In genomic region chr13:77470093-77470621, GRCm38 (mm10) we compare ENCODE assay signal across 25 mouse cellular contexts.
"Had no signal": no experiment of that assay in that cellular context is flagged by ENCODE, and none has a peak within 500 bp of the region (broad histone marks: within the 10 kb centered on the region; RNA-seq: fewer than 3 reads in every experiment).

No protein-coding gene starts in this region.

- H3K27ac ChIP-seq: left cerebral cortex, adult 2 months; limb, embryonic 12.5 days; limb, embryonic 15.5 days; liver, embryonic 14.5 days; midbrain, embryonic 10.5 days; midbrain, embryonic 13.5 days; neural tube, embryonic 12.5 days; neural tube, embryonic 15.5 days; stomach, embryonic 15.5 days had no signal

- H3K9me3 ChIP-seq: limb, embryonic 12.5 days; limb, embryonic 15.5 days; megakaryocyte, embryonic 14.5 days; midbrain, embryonic 10.5 days; midbrain, embryonic 13.5 days; neural tube, embryonic 12.5 days; neural tube, embryonic 15.5 days; stomach, embryonic 15.5 days had no signal

- H3K9ac ChIP-seq: limb, embryonic 12.5 days; limb, embryonic 15.5 days; liver, embryonic 14.5 days; liver, postnatal 0 days; lung, embryonic 14.5 days; midbrain, embryonic 13.5 days; neural tube, embryonic 12.5 days; neural tube, embryonic 15.5 days; stomach, embryonic 15.5 days had no signal

- H3K27me3 ChIP-seq: limb, embryonic 12.5 days; limb, embryonic 15.5 days; megakaryocyte, embryonic 14.5 days; midbrain, embryonic 13.5 days; neural tube, embryonic 12.5 days; neural tube, embryonic 15.5 days; stomach, embryonic 15.5 days had no signal

- DNase-seq: kidney, adult 18-20 months; kidney, adult 9 months; kidney, postnatal 14 days; kidney, postnatal 4 days; layer of hippocampus, postnatal 36 days; liver, postnatal 0 days; lung, embryonic 14.5 days; lung, postnatal 36 days; right cerebral cortex, adult 18-20 months; right cerebral cortex, postnatal 25 days; spleen, adult 18-20 months; thymus, adult 18-20 months; thymus, postnatal 36 days had no signal

- H3K36me3 ChIP-seq: limb, embryonic 12.5 days; limb, embryonic 15.5 days; midbrain, embryonic 10.5 days; midbrain, embryonic 13.5 days; neural tube, embryonic 12.5 days; neural tube, embryonic 15.5 days; stomach, embryonic 15.5 days had no signal

- ATAC-seq: liver, postnatal 0 days; lung, postnatal 0 days; midbrain, embryonic 13.5 days had no signal

- H3K4me2 ChIP-seq: limb, embryonic 12.5 days; limb, embryonic 15.5 days; liver, embryonic 11.5 days; lung, embryonic 14.5 days; midbrain, embryonic 13.5 days; neural tube, embryonic 12.5 days; neural tube, embryonic 15.5 days; stomach, embryonic 15.5 days had no signal

- H3K4me3 ChIP-seq: left cerebral cortex, adult 2 months; limb, embryonic 12.5 days; limb, embryonic 15.5 days; megakaryocyte, embryonic 14.5 days; midbrain, embryonic 10.5 days; midbrain, embryonic 13.5 days; neural tube, embryonic 12.5 days; neural tube, embryonic 15.5 days; stomach, embryonic 15.5 days had no signal

- H3K4me1 ChIP-seq: limb, embryonic 12.5 days; limb, embryonic 15.5 days; megakaryocyte, embryonic 14.5 days; midbrain, embryonic 10.5 days; midbrain, embryonic 13.5 days; neural tube, embryonic 12.5 days; neural tube, embryonic 15.5 days; stomach, embryonic 15.5 days had no signal
